Mouse (Mus musculus) embryonic facial prominence, embryonic 11.5 days (tissue): ENCODE measurements at regions not wholly inside any gene's neighbourhood (a gene's known extent, or its start where the extent isn't known, plus 50 kb on each side); places are given as distances from the start of the nearest gene placed in this dataset.

Source experiments
- ATAC-seq: fragments of 200-750 bp; cut with Nextera tagmentation; replicated peaks from 2 replicates; pipeline ENCODE4 v1.8.0; 2017; ENCODE audit warnings: low read depth; ENCODE audit not compliant: insufficient number of reproducible peaks, low FRiP score, low TSS enrichment
- DNase-seq: peaks from one replicate; pipeline ENCODE4 v3.0.0-alpha.2; 2015; ENCODE audit warnings: low spot score
- H3K27ac ChIP-seq: fragments of 300-500 bp; sonication (generic); replicated peaks from 2 replicates; pipeline ENCODE4 v1.5.1; 2014; ENCODE audit warnings: mild to moderate bottlenecking, low read depth, low read length, control low read depth
- H3K27me3 ChIP-seq: fragments of 300-500 bp; sonication (generic); 2 replicates; pipeline ENCODE4 v1.6.1; 2014; ENCODE audit warnings: mild to moderate bottlenecking, low read length, moderate library complexity, mixed read lengths; ENCODE audit not compliant: control insufficient read depth, insufficient read depth
- H3K36me3 ChIP-seq: fragments of 300-500 bp; sonication (generic); replicated peaks from 2 replicates; pipeline ENCODE4 v1.6.1; 2014; ENCODE audit warnings: low read depth, mild to moderate bottlenecking, low read length, moderate library complexity, mixed read lengths; ENCODE audit not compliant: control insufficient read depth, insufficient read depth
- H3K4me1 ChIP-seq: fragments of 300-500 bp; sonication (generic); 2 replicates; pipeline ENCODE4 v1.6.1; 2014; ENCODE audit warnings: low read length, mixed read lengths; ENCODE audit not compliant: control insufficient read depth, insufficient read depth
- H3K4me2 ChIP-seq: fragments of 300-500 bp; sonication (generic); 2 replicates; pipeline ENCODE4 v1.6.1; 2014; ENCODE audit warnings: low read depth, mild to moderate bottlenecking, control low read depth, low read length, moderate library complexity
- H3K4me3 ChIP-seq: fragments of 300-500 bp; sonication (generic); 2 replicates; pipeline ENCODE4 v1.5.1; 2014; ENCODE audit warnings: low read depth, low read length, control low read depth
- H3K9ac ChIP-seq: fragments of 300-500 bp; sonication (generic); replicated peaks from 2 replicates; pipeline ENCODE4 v1.6.1; 2014; ENCODE audit warnings: mild to moderate bottlenecking, control low read depth, low read length
- H3K9me3 ChIP-seq: fragments of 300-500 bp; sonication (generic); replicated peaks from 2 replicates; pipeline ENCODE4 v1.6.1; 2016; ENCODE audit warnings: mild to moderate bottlenecking, low read length, inconsistent platforms, mixed read lengths; ENCODE audit not compliant: control insufficient read depth
- WGBS: fragments of 180-500 bp; shearing (Covaris S2); extraction: QIAGEN DNeasy Blood & Tissue Kit; methylation state at CpG from one replicate; pipeline ENCODE4 v1.1.7; 2014; 5-methylcytosine and 5-hydroxymethylcytosine counted together

DNA sequence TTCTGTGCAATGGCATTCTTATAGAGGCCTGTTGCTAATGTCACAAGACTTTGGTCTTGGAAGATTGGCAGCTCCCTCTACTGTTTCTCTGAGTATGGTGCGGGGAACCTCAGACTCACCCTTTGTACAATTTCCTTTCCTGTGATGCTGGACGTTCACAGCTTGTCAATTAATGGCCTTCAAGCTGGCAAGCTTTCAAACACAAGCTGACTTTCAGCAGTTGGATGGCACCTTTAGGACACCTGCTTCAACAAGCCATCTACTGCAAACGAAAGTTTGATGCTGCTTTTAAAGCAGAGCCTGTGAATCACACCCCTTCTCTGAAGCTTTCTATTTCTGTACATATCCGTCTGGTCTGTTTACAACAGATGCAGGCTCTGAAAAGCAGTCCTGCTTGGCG, 841.0 kb upstream of the Ptprd start:
- Histone ChIP-seq H3K36me3 (no peaks in the 10 kb centered on the region), H3K27ac (no peak overlapping the region), H3K4me1 (no peaks in the 10 kb centered on the region), H3K9ac (no peak overlapping the region), H3K4me2 (no peak overlapping the region), H3K9me3 (no peaks in the 10 kb centered on the region), H3K27me3 (no peaks in the 10 kb centered on the region), H3K4me3 (no peak overlapping the region)
- DNase-seq: peak; percentile 3
- ATAC-seq: no peak
- 54% methylated on average over 5 of the region's 5 CpGs for WGBS
